Comparison of ENCODE assay signal across 8 mouse cellular contexts in genomic region chr17:32349851-32350381, GRCm38 (mm10). TPM values are rescaled to one million over a fixed set of nuclear protein-coding genes. Genes with fewer than 3 reads are reported as not detected.
DNase-seq lines count a peak whose midpoint lies in the region; ATAC-seq and TF ChIP-seq lines count a peak whose summit lies in the region.

No protein-coding gene starts in this region.

- H3K4me3 ChIP-seq in gastrocnemius, adult 2 months: peak overlapping the region; percentile 90
- H3K4me3 ChIP-seq in limb, embryonic 10.5 days: peak overlapping the region; percentile 72
- H3K4me3 ChIP-seq in neural tube, embryonic 15.5 days (replicated peaks): peak overlapping the region; percentile 89

- intact Hi-C loops in gastrocnemius, adult 2 months (cut with DNase I): loop anchor here (2.0 kb wide), 3 partner anchors 37 to 145 kb away; no protein-coding TSS in a partner anchor

- peaks cover 28% of the 10 kb centered on the region for H3K36me3 ChIP-seq in limb, embryonic 10.5 days
- H3K36me3 ChIP-seq in neural tube, embryonic 15.5 days: peaks cover 14% of the 10 kb centered on the region

- H3K4me1 ChIP-seq in limb, embryonic 10.5 days: peaks cover 15% of the 10 kb centered on the region
- H3K4me1 ChIP-seq in neural tube, embryonic 15.5 days: peaks cover 35% of the 10 kb centered on the region

- H3K9me3 ChIP-seq in limb, embryonic 10.5 days (replicated peaks): no peaks in the 10 kb centered on the region
- no peaks in the 10 kb centered on the region for H3K9me3 ChIP-seq in neural tube, embryonic 15.5 days (replicated peaks)

- H3K27me3 ChIP-seq in limb, embryonic 10.5 days (ENCODE audit: low read depth, poor library complexity, severe bottlenecking): no peaks in the 10 kb centered on the region
- no peaks in the 10 kb centered on the region for H3K27me3 ChIP-seq in neural tube, embryonic 15.5 days (replicated peaks)

- ATAC-seq in neural tube, embryonic 15.5 days (ENCODE audit: low FRiP score): peak; percentile 43

- no peak for TF ChIP-seq CTCF in gastrocnemius, adult 2 months (IDR thresholded peaks at IDR 0.05)

- peak overlapping the region; percentile 92 for H3K9ac ChIP-seq in neural tube, embryonic 15.5 days (replicated peaks)

- WGBS in limb, embryonic 10.5 days: 2% methylated on average over 24 of the region's 24 CpGs
- WGBS in neural tube, embryonic 15.5 days: under 1% methylated on average over 24 of the region's 24 CpGs

- peak overlapping the region; percentile 99 for H3K27ac ChIP-seq in gastrocnemius, adult 2 months
- H3K27ac ChIP-seq in limb, embryonic 10.5 days: peak overlapping the region; percentile 87
- H3K27ac ChIP-seq in neural tube, embryonic 15.5 days (replicated peaks): peak overlapping the region; percentile 92

- peak overlapping the region; percentile 86 for H3K4me2 ChIP-seq in neural tube, embryonic 15.5 days

- no peak for DNase-seq in gastrocnemius, adult 2 months
- no peak for DNase-seq in gastrocnemius, adult 18-20 months (ENCODE audit: low spot score)
- DNase-seq in thymus, postnatal 0 days (ENCODE audit: low spot score): peak; percentile 46
- no peak for DNase-seq in thymus, postnatal 10 days (ENCODE audit: low spot score in 2 of 2)
- DNase-seq in limb, embryonic 10.5 days (ENCODE audit: low spot score): no peak
- DNase-seq in right cerebral cortex, postnatal 25 days: no peak
- no peak for DNase-seq in layer of hippocampus, adult 9-10 months (ENCODE audit: low spot score)

RNA-seq across cellular contexts. Expression of gene Akap8l, which starts 0.5 kb away (rescaled TPM):
- 10 to 100 TPM; 34.5 to 43.4 TPM for total RNA-seq in gastrocnemius, adult 2 months (2021)
- total RNA-seq in gastrocnemius, adult 18-20 months (2021): 10 to 100 TPM; 29.2 to 30.6 TPM
- 62.4 and 66.4 TPM in 2 replicates for polyA plus RNA-seq in thymus, postnatal 0 days (2015; fragmentation: Nextera tagmentation; extraction: Ambion mirVana)
- polyA plus RNA-seq in limb, embryonic 10.5 days (2016; fragmentation: Nextera tagmentation; extraction: Ambion mirVana): 84.7 and 106 TPM in 2 replicates
- 146 and 170 TPM in 2 replicates for polyA plus RNA-seq in neural tube, embryonic 15.5 days (2015; fragmentation: Nextera tagmentation; extraction: Ambion mirVana)

RNA-seq across cellular contexts. Expression of gene Akap8, which starts 28.9 kb away (rescaled TPM):
- total RNA-seq in gastrocnemius, adult 2 months (2021): 10 to 100 TPM; 33.2 to 40.2 TPM
- total RNA-seq in gastrocnemius, adult 18-20 months (2021): 10 to 100 TPM; 32.0 to 37.5 TPM
- 73.0 and 82.9 TPM in 2 replicates for polyA plus RNA-seq in thymus, postnatal 0 days (2015; fragmentation: Nextera tagmentation; extraction: Ambion mirVana)
- 142 and 157 TPM in 2 replicates for polyA plus RNA-seq in limb, embryonic 10.5 days (2016; fragmentation: Nextera tagmentation; extraction: Ambion mirVana)
- 100 and 101 TPM in 2 replicates for polyA plus RNA-seq in neural tube, embryonic 15.5 days (2015; fragmentation: Nextera tagmentation; extraction: Ambion mirVana)

RNA-seq across cellular contexts. Expression of gene Wiz, which starts 39.3 kb away (rescaled TPM):
- 10 to 100 TPM; 13.0 to 13.7 TPM for total RNA-seq in gastrocnemius, adult 2 months (2021)
- 10 to 100 TPM; 13.1 to 14.5 TPM for total RNA-seq in gastrocnemius, adult 18-20 months (2021)
- 13.2 and 15.3 TPM in 2 replicates for polyA plus RNA-seq in thymus, postnatal 0 days (2015; fragmentation: Nextera tagmentation; extraction: Ambion mirVana)
- 36.7 and 37.2 TPM in 2 replicates for polyA plus RNA-seq in limb, embryonic 10.5 days (2016; fragmentation: Nextera tagmentation; extraction: Ambion mirVana)
- 34.0 and 34.3 TPM in 2 replicates for polyA plus RNA-seq in neural tube, embryonic 15.5 days (2015; fragmentation: Nextera tagmentation; extraction: Ambion mirVana)

RNA-seq across cellular contexts. Expression of gene Rasal3, which starts 53.5 kb away (rescaled TPM):
- total RNA-seq in gastrocnemius, adult 2 months (2021): under 1 TPM; 0.06 to 0.31 TPM
- under 1 TPM; 0.09 to 0.85 TPM for total RNA-seq in gastrocnemius, adult 18-20 months (2021)
- polyA plus RNA-seq in thymus, postnatal 0 days (2015; fragmentation: Nextera tagmentation; extraction: Ambion mirVana): 164 and 165 TPM in 2 replicates
- 0.33 and 0.53 TPM in 2 replicates for polyA plus RNA-seq in limb, embryonic 10.5 days (2016; fragmentation: Nextera tagmentation; extraction: Ambion mirVana)
- 0.55 and 11.3 TPM in 2 replicates for polyA plus RNA-seq in neural tube, embryonic 15.5 days (2015; fragmentation: Nextera tagmentation; extraction: Ambion mirVana)
